Mouse (Mus musculus) lung, postnatal 0 days (tissue): ENCODE results near the gene Vil1. TPM values are rescaled to one million over a fixed set of nuclear protein-coding genes. Genes with fewer than 3 reads are reported as not detected.
A peak's percentile ranks its signal among the peaks of the same experiment; 100 is the strongest.

Source experiments
- ATAC-seq: fragments of 200-750 bp; cut with Nextera tagmentation; 2 replicates; pipeline ENCODE4 v1.8.0; 2017; ENCODE audit warnings: moderate library complexity
- DNase-seq: peaks from one replicate; pipeline ENCODE4 v3.0.0-alpha.2; 2016; ENCODE audit warnings: low spot score
- H3K27ac ChIP-seq: fragments of 300-500 bp; sonication (generic); 2 replicates; pipeline ENCODE4 v1.5.1; 2014; ENCODE audit warnings: antibody characterized with exemption, mild to moderate bottlenecking, low read length, mixed read lengths
- H3K27me3 ChIP-seq: fragments of 300-500 bp; sonication (generic); replicated peaks from 2 replicates; pipeline ENCODE4 v1.6.1; 2014; ENCODE audit warnings: low read length, mixed read lengths; ENCODE audit not compliant: insufficient read depth
- H3K36me3 ChIP-seq: fragments of 300-500 bp; sonication (generic); 2 replicates; pipeline ENCODE4 v1.6.1; 2014; ENCODE audit warnings: low read length, mixed read lengths; ENCODE audit not compliant: insufficient read depth
- H3K4me1 ChIP-seq: fragments of 300-500 bp; sonication (generic); 2 replicates; pipeline ENCODE4 v1.6.1; 2014; ENCODE audit warnings: antibody characterized with exemption, low read depth, low read length, mixed read lengths; ENCODE audit not compliant: insufficient read depth
- H3K4me2 ChIP-seq: fragments of 300-500 bp; sonication (generic); replicated peaks from 2 replicates; pipeline ENCODE4 v1.6.1; 2014; ENCODE audit warnings: low read depth, mild to moderate bottlenecking, low read length, moderate library complexity, mixed read lengths
- H3K4me3 ChIP-seq: fragments of 300-500 bp; sonication (generic); 2 replicates; pipeline ENCODE4 v1.5.1; 2014; ENCODE audit warnings: low read depth, low read length
- H3K9ac ChIP-seq: fragments of 300-500 bp; sonication (generic); replicated peaks from 2 replicates; pipeline ENCODE4 v1.6.1; 2014; ENCODE audit warnings: low read depth, mild to moderate bottlenecking
- H3K9me3 ChIP-seq: fragments of 300-500 bp; sonication (generic); 2 replicates; pipeline ENCODE4 v1.6.1; 2016; ENCODE audit warnings: low read length, mixed read lengths
- CTCF ChIP-seq: IDR thresholded peaks from 2 replicates; pipeline ENCODE4 v1.5.1; 2016; ENCODE audit warnings: antibody characterized with exemption, mild to moderate bottlenecking
- EP300 ChIP-seq: IDR thresholded peaks from 2 replicates; pipeline ENCODE4 v1.6.1; 2016; ENCODE audit warnings: antibody characterized with exemption, mild to moderate bottlenecking, control low read depth
- WGBS: fragments of 180-500 bp; shearing (Covaris S2); extraction: QIAGEN DNeasy Blood & Tissue Kit; methylation state at CpG from one replicate; pipeline ENCODE4 v1.1.7; 2014; 5-methylcytosine and 5-hydroxymethylcytosine counted together
- polyA plus RNA-seq: library from polyadenylated mRNA; unstranded; fragments of >200 nt; fragmentation: Nextera tagmentation; extraction: Ambion mirVana; gene quantifications from 2 replicates; pipeline ENCODE4 v1.2.1, GENCODE M21; 2015

Gene Vil1
- polyA plus RNA-seq, 1 experiment from 2014 or later: 0.75 TPM

- Histone ChIP-seq H3K4me3 (no peak overlapping the region), H3K27ac (no peak overlapping the region), H3K36me3 (no peaks in the 10 kb centered on the region), H3K27me3 (no peaks in the 10 kb centered on the region), H3K9me3 (no peaks in the 10 kb centered on the region), H3K9ac (no peak overlapping the region), H3K4me1 (no peaks in the 10 kb centered on the region), H3K4me2 (no peak overlapping the region)
- ATAC-seq (no peak), DNase-seq (no peak)
- WGBS: 60% methylated on average over 3 of the region's 3 CpGs
- no peak for TF ChIP-seq EP300
- no peak for TF ChIP-seq CTCF
Observed at GRCm38 (mm10) chr1:74400531-74400930, 8.6 kb upstream of the Vil1 start.

GRCm38 (mm10) chr1:74401015-74401702 is 8.0 kb upstream of the Vil1 start:
- Histone ChIP-seq H3K36me3 (no peaks in the 10 kb centered on the region), H3K4me1 (no peaks in the 10 kb centered on the region), H3K4me3 (no peak overlapping the region), H3K27ac (no peak overlapping the region), H3K4me2 (no peak overlapping the region), H3K27me3 (no peaks in the 10 kb centered on the region), H3K9me3 (no peaks in the 10 kb centered on the region), H3K9ac (no peak overlapping the region)
- ATAC-seq (no peak), DNase-seq (no peak)
- WGBS: 43% methylated on average over 16 of the region's 16 CpGs
- no peak for TF ChIP-seq CTCF
- TF ChIP-seq EP300: no peak

GRCm38 (mm10) chr1:74404206-74404605 is 5.0 kb upstream of the Vil1 start:
- Histone ChIP-seq H3K4me1 (no peaks in the 10 kb centered on the region), H3K27me3 (no peaks in the 10 kb centered on the region), H3K4me2 (no peak overlapping the region), H3K4me3 (no peak overlapping the region), H3K9me3 (no peaks in the 10 kb centered on the region), H3K27ac (no peak overlapping the region), H3K9ac (no peak overlapping the region), H3K36me3 (no peaks in the 10 kb centered on the region)
- WGBS: 78% methylated on average over 4 of the region's 4 CpGs
- no peak for TF ChIP-seq EP300
- no peak for TF ChIP-seq CTCF
- ATAC-seq: no peak
- no peak for DNase-seq

GRCm38 (mm10) chr1:74411753-74412325 is 2.7 kb downstream of the Vil1 start:
- Histone ChIP-seq H3K9ac (no peak overlapping the region), H3K27me3 (no peaks in the 10 kb centered on the region), H3K36me3 (no peaks in the 10 kb centered on the region), H3K4me1 (no peaks in the 10 kb centered on the region), H3K4me2 (no peak overlapping the region), H3K27ac (no peak overlapping the region), H3K4me3 (no peak overlapping the region), H3K9me3 (no peaks in the 10 kb centered on the region)
- no peak for ATAC-seq
- 38% methylated on average over 2 of the region's 2 CpGs for WGBS
- no peak for DNase-seq
- TF ChIP-seq CTCF (no peak), EP300 (no peak)

GRCm38 (mm10) chr1:74412711-74413110 is 3.5 kb downstream of the Vil1 start:
- no peaks in the 10 kb centered on the region for H3K27me3 ChIP-seq
- H3K27ac ChIP-seq: no peak overlapping the region
- H3K9me3 ChIP-seq: no peaks in the 10 kb centered on the region
- no peaks in the 10 kb centered on the region for H3K4me1 ChIP-seq
- DNase-seq: no peak
- no peaks in the 10 kb centered on the region for H3K36me3 ChIP-seq
- no peak overlapping the region for H3K9ac ChIP-seq
- no peak overlapping the region for H3K4me3 ChIP-seq
- H3K4me2 ChIP-seq: no peak overlapping the region
- no peak for TF ChIP-seq CTCF
- TF ChIP-seq EP300: no peak
- ATAC-seq: no peak
- 71% methylated on average over 8 of the region's 8 CpGs for WGBS

- ATAC-seq (no peak), DNase-seq (peak; percentile 35)
- Histone ChIP-seq H3K9me3 (no peaks in the 10 kb centered on the region), H3K4me1 (no peaks in the 10 kb centered on the region), H3K9ac (no peak overlapping the region), H3K27ac (no peak overlapping the region), H3K4me2 (no peak overlapping the region), H3K4me3 (no peak overlapping the region), H3K27me3 (no peaks in the 10 kb centered on the region), H3K36me3 (no peaks in the 10 kb centered on the region)
- WGBS: 55% methylated on average over 3 of the region's 4 CpGs
- TF ChIP-seq EP300 (no peak), CTCF (no peak)
Observed at GRCm38 (mm10) chr1:74415143-74415542, 6.0 kb downstream of the Vil1 start.
